Mouse (Mus musculus) heart, adult 2 months (tissue): ENCODE results near the gene 1700061G19Rik. TPM values are rescaled to one million over a fixed set of nuclear protein-coding genes. Genes with fewer than 3 reads are reported as not detected.
A peak's percentile ranks its signal among the peaks of the same experiment; 100 is the strongest.

Source experiments
- DNase-seq, 2 experiments: peaks; one replicate each; pipeline ENCODE4 v3.0.0; 2021
- H3K27ac ChIP-seq: fragments of 200-600 bp; 2 replicates; pipeline ENCODE4 v1.8.1; 2022
- H3K27me3 ChIP-seq: fragments of 200-500 bp; 2 replicates; pipeline ENCODE4 v1.6.1; 2012; ENCODE audit warnings: mild to moderate bottlenecking, low read length, inconsistent platforms, mixed read lengths; ENCODE audit not compliant: control insufficient read depth, insufficient read depth
- H3K36me3 ChIP-seq: fragments of 200-500 bp; 2 replicates; pipeline ENCODE4 v1.6.1; 2012; ENCODE audit warnings: low read length, inconsistent platforms; ENCODE audit not compliant: control insufficient read depth, insufficient read depth
- H3K4me1 ChIP-seq: fragments of 200-500 bp; 2 replicates; pipeline ENCODE4 v1.6.1; 2011; ENCODE audit warnings: low read length; ENCODE audit not compliant: control insufficient read depth, insufficient read depth
- H3K4me3 ChIP-seq: fragments of 200-600 bp; 2 replicates; pipeline ENCODE4 v1.8.1; 2022
- H3K79me2 ChIP-seq: fragments of 200-500 bp; replicated peaks from 2 replicates; pipeline ENCODE4 v1.6.1; 2012; ENCODE audit warnings: mild to moderate bottlenecking, inconsistent platforms, low read length, moderate library complexity, mixed read lengths; ENCODE audit not compliant: control insufficient read depth, insufficient read depth
- H3K9ac ChIP-seq: fragments of 200-500 bp; 2 replicates; pipeline ENCODE4 v1.6.1; 2012; ENCODE audit warnings: low read depth, mild to moderate bottlenecking, control low read depth, inconsistent platforms, low read length, mixed read lengths
- CTCF ChIP-seq: fragments of 200-600 bp; IDR thresholded peaks from 2 replicates; pipeline ENCODE4 v1.8.1; 2022; ENCODE audit warnings: antibody characterized with exemption, mild to moderate bottlenecking, moderate library complexity
- EP300 ChIP-seq: fragments of 200-500 bp; IDR thresholded peaks from 2 replicates; pipeline ENCODE4 v1.6.1; 2011; ENCODE audit warnings: low read depth, low read length, control low read depth; ENCODE audit not compliant: insufficient read depth
- POLR2A ChIP-seq: fragments of 200-500 bp; IDR thresholded peaks from 2 replicates; pipeline ENCODE4 v1.6.1; 2011; ENCODE audit warnings: mild to moderate bottlenecking, low read depth, low read length, control low read depth; ENCODE audit not compliant: insufficient read depth
- WGBS: fragments of 180-500 bp; shearing (Covaris S2); methylation state at CpG from one replicate; pipeline ENCODE4 v1.1.7; 2018; 5-methylcytosine and 5-hydroxymethylcytosine counted together
- intact Hi-C: fragments of 180-260 bp; cut with DNase I; formaldehyde crosslinking; loops from one replicate; pipeline ENCODE4 v1.15.1; 2025
- long read RNA-seq: library from polyadenylated mRNA; stranded (forward); transcript quantifications from one replicate; pipeline ENCODE4 v2.0.0, GENCODE M21; 2021
- polyA plus RNA-seq: library from polyadenylated mRNA; depleted of rRNA; stranded (reverse); fragments of >200 nt; gene quantifications from 2 replicates; pipeline ENCODE4 v1.2.3, GENCODE M21; 2012; rRNA removed
- total RNA-seq, 2 experiments: library from RNA; stranded (reverse); gene quantifications; 2 replicates each; pipeline ENCODE4 v1.2.3; 2021

Gene 1700061G19Rik
- total RNA-seq (not detected), polyA plus RNA-seq (0.04 TPM in 1 of 2 replicates, not detected in the other)
- long read RNA-seq: 0 reads

- no peak for TF ChIP-seq CTCF
- no peak for TF ChIP-seq POLR2A
- no peak for TF ChIP-seq EP300
- Histone ChIP-seq H3K36me3 (no peaks in the 10 kb centered on the region), H3K27me3 (no peaks in the 10 kb centered on the region), H3K79me2 (no peaks in the 10 kb centered on the region), H3K4me3 (no peak within 1 kb of the TSS), H3K4me1 (no peaks in the 10 kb centered on the region), H3K9ac (no peak within 1 kb of the TSS), H3K27ac (no peak within 1 kb of the TSS)
- intact Hi-C loops: no loop called here
- DNase-seq: no peak
- WGBS: 61% methylated on average over 12 of the region's 12 CpGs
These were observed at the start of gene 1700061G19Rik for GRCm38 (mm10) chr17:56874936-56875651. 1700061G19Rik (plus strand) TSS chr17:56875477.

GRCm38 (mm10) chr17:56826718-56827117 is 48.6 kb upstream of the 1700061G19Rik start:
- Histone ChIP-seq H3K27me3 (no peaks in the 10 kb centered on the region), H3K27ac (no peak overlapping the region), H3K79me2 (no peaks in the 10 kb centered on the region), H3K4me3 (no peak overlapping the region), H3K4me1 (no peaks in the 10 kb centered on the region), H3K9ac (no peak overlapping the region), H3K36me3 (no peaks in the 10 kb centered on the region)
- intact Hi-C loops: no loop called here
- no peak for TF ChIP-seq POLR2A
- TF ChIP-seq CTCF: no peak
- no peak for TF ChIP-seq EP300
- WGBS: 84% methylated on average over 2 of the region's 2 CpGs
- DNase-seq: no peak

GRCm38 (mm10) chr17:56829171-56829570 is 46.1 kb upstream of the 1700061G19Rik start:
- intact Hi-C loops: no loop called here
- H3K4me1 ChIP-seq: no peaks in the 10 kb centered on the region
- H3K79me2 ChIP-seq: no peaks in the 10 kb centered on the region
- H3K9ac ChIP-seq: no peak overlapping the region; the same call in 1 of the 2 replicates
- no peak overlapping the region for H3K4me3 ChIP-seq
- no peaks in the 10 kb centered on the region for H3K27me3 ChIP-seq
- no peak overlapping the region for H3K27ac ChIP-seq
- TF ChIP-seq EP300: no peak
- TF ChIP-seq POLR2A: no peak
- TF ChIP-seq CTCF: no peak
- no peaks in the 10 kb centered on the region for H3K36me3 ChIP-seq
- DNase-seq: no peak
- 48% methylated on average over 11 of the region's 11 CpGs for WGBS

- H3K9ac ChIP-seq: peak overlapping the region; percentile 61
- H3K27me3 ChIP-seq: no peaks in the 10 kb centered on the region
- no peak for TF ChIP-seq CTCF
- no peak for TF ChIP-seq POLR2A
- TF ChIP-seq EP300: no peak
- H3K79me2 ChIP-seq: no peaks in the 10 kb centered on the region
- intact Hi-C loops: loop anchor here (2.0 to 5.0 kb wide), 5 partner anchors 15 to 228 kb away; partner anchors contain the start of genes Crb3, Mllt1, Ndufa11 and Slc25a23
- no peaks in the 10 kb centered on the region for H3K36me3 ChIP-seq
- peak; percentile 27 to 37 for DNase-seq
- no peak overlapping the region; the same call in none of the 2 replicates for H3K27ac ChIP-seq
- WGBS: 2% methylated on average over 27 of the region's 27 CpGs
- H3K4me3 ChIP-seq: peak overlapping the region; percentile 48
- H3K4me1 ChIP-seq: no peaks in the 10 kb centered on the region
These were observed 45.5 kb upstream of the 1700061G19Rik start for GRCm38 (mm10) chr17:56829795-56830194.

- TF ChIP-seq EP300: no peak
- TF ChIP-seq CTCF: no peak
- no peak for TF ChIP-seq POLR2A
- H3K36me3 ChIP-seq: no peaks in the 10 kb centered on the region
- peak within 1 kb of the TSS; percentile 48 for H3K4me3 ChIP-seq
- H3K4me1 ChIP-seq: no peaks in the 10 kb centered on the region
- peak within 1 kb of the TSS; percentile 61 for H3K9ac ChIP-seq
- H3K27ac ChIP-seq: peak within 1 kb of the TSS; percentile 43
- under 1% methylated on average over 41 of the region's 62 CpGs for WGBS
- intact Hi-C loops: loop anchor here (2.0 to 5.0 kb wide), 5 partner anchors 16 to 227 kb away; partner anchors contain the start of genes Crb3, Mllt1, Ndufa11 and Slc25a23
- DNase-seq: no peak
- H3K27me3 ChIP-seq: no peaks in the 10 kb centered on the region
- H3K79me2 ChIP-seq: no peaks in the 10 kb centered on the region
These were observed 44.7 kb upstream of the 1700061G19Rik start, which contains the start of gene Rfx2 for GRCm38 (mm10) chr17:56830411-56831110. Rfx2 (minus strand) TSS chr17:56831013.
